Mouse (Mus musculus) MEL (cell line): Measurements from ENCODE around the gene P2rx1.

Experiments used
- CHD1 ChIP-seq: IDR thresholded peaks from 2 replicates; pipeline ENCODE4 v1.6.1; 2012; ENCODE audit warnings: low read depth, mild to moderate bottlenecking, inconsistent platforms, low read length, improper control_type of control experiment
- EP300 ChIP-seq, 2 experiments: IDR thresholded peaks; 2 replicates each; pipeline ENCODE4 v1.6.1; 2011; ENCODE audit warnings: improper control_type of control experiment in 2 of 2, low read length in 2 of 2, low read depth in 1 of 2, mild to moderate bottlenecking in 1 of 2
- MAFK ChIP-seq: IDR thresholded peaks from 2 replicates; pipeline ENCODE4 v1.6.1; 2011; ENCODE audit warnings: low read depth, mild to moderate bottlenecking, low read length, improper control_type of control experiment, borderline replicate concordance
- NELFE ChIP-seq: IDR thresholded peaks from 2 replicates; pipeline ENCODE4 v1.6.1; 2011; ENCODE audit warnings: low read depth, low read length, improper control_type of control experiment
- POLR2A ChIP-seq, 2 experiments: IDR thresholded peaks; 2 replicates each; pipeline ENCODE4 v1.6.1; 2011 to 2012; ENCODE audit warnings: low read length in 2 of 2, mild to moderate bottlenecking in 2 of 2, control low read depth in 1 of 2, improper control_type of control experiment in 1 of 2, low read depth in 1 of 2, moderate library complexity in 1 of 2; ENCODE audit not compliant: control insufficient read depth in 1 of 2, insufficient read depth in 1 of 2, poor library complexity in 1 of 2
- RCOR1 ChIP-seq: IDR thresholded peaks from 2 replicates; pipeline ENCODE4 v1.6.1; 2012; ENCODE audit warnings: low read depth, mild to moderate bottlenecking, inconsistent platforms, low read length, improper control_type of control experiment
- ZNF384 ChIP-seq: IDR thresholded peaks from 2 replicates; pipeline ENCODE4 v1.6.1; 2012; ENCODE audit warnings: low read depth, mild to moderate bottlenecking, inconsistent platforms, low read length, improper control_type of control experiment

- TF ChIP-seq CHD1 (no peak), RCOR1 (no peak), POLR2A (IDR thresholded peaks at IDR 0.05; ENCODE audit: control insufficient read depth in 1 of 2, insufficient read depth in 1 of 2, low read depth in 1 of 2, low read length in 2 of 2, poor library complexity in 1 of 2) (no peak), ZNF384 (no peak), EP300 (IDR thresholded peaks at IDR 0.05; ENCODE audit: low read depth in 1 of 2, low read length in 2 of 2) (no peak), MAFK (no peak), NELFE (no peak)
These were observed 45.9 kb downstream of the P2rx1 start for GRCm38 (mm10) chr11:73044789-73045188.
